Mouse (Mus musculus) kidney, postnatal 4 days (tissue): ENCODE results near the gene Ugt1a7c.
"Not testable (repeated sequence)": the region's sequence is repeated elsewhere in the genome, so short reads cannot be mapped to it uniquely, and the experiment has no call there.

Source experiments
- DNase-seq, 2 experiments: peaks; one replicate each; pipeline ENCODE4 v3.0.0; 2021; ENCODE audit warnings: mixed read lengths in 2 of 2

Ugt1a7c gene

GRCm38 (mm10) chr1:88225301-88225700 is 130.4 kb downstream of the Ugt1a7c start:
- DNase-seq: not testable (repeated sequence)

GRCm38 (mm10) chr1:88225741-88226140 is 130.9 kb downstream of the Ugt1a7c start:
- peak in 1 of 2 experiments; percentile 3 for DNase-seq

- peak; percentile 3 to 6 for DNase-seq
Observed at GRCm38 (mm10) chr1:88226670-88227379, 132.0 kb downstream of the Ugt1a7c start, which contains the start of gene Mroh2a. Gene Mroh2a, plus strand, starts transcription at chr1:88226986.

DNA sequence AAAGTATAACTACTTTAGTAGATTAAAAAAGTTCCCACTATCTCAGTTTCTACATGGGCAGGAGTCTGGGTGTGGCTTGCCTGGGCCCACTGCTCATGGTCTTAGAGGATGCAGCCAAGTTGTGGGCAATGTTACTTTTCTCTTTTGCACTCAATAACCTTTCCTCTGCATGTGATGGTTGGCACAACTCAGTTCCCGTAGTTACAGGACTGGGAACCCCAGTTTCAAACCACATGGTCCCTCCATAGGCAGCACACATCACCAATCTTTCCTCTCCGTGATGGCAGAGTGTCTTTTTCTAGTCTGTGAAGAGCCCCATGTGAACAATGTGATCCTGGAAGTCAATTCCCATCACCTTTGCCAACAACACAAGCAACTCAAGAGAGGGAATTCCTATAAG is 132.6 kb downstream of the Ugt1a7c start:
- no peak for DNase-seq

DNA sequence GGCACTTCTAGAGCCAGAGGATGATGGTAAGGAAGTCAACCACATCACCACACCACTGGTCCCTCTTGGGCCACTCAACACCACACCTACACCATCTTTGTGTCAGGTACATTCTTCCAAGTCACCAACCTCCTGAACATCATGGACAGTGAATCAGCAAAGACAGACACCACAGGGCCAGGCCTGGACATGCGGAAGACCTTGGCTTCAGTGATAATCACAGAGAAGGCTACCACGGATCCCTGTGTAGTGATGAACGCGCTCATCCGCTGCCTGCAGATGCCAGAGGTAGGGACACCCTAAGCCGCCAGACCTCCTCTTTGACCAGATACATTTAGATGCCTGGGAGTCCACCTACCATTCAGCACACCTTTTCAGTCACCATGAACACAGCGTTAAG is 133.3 kb downstream of the Ugt1a7c start:
- peak; percentile 5 to 8 for DNase-seq

DNA sequence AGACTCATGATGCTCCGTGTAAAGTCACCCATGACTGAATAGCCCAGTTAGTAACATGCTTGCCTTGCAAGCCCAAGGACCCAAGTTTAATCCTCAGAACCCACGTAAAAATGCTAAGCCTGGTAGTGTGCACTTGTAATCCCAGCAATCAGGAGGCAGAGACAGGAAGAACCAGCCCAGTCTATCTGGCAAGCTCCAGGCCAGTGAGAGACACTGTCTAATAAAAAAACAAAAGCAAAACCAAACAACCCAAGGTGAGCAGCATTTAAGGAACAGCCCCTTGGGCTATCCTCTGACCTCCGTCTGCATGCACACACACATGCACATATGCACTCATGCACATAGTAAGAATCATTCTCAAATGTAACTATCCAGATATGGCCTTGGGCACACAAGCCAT is 134.7 kb downstream of the Ugt1a7c start:
- DNase-seq: no peak

DNA sequence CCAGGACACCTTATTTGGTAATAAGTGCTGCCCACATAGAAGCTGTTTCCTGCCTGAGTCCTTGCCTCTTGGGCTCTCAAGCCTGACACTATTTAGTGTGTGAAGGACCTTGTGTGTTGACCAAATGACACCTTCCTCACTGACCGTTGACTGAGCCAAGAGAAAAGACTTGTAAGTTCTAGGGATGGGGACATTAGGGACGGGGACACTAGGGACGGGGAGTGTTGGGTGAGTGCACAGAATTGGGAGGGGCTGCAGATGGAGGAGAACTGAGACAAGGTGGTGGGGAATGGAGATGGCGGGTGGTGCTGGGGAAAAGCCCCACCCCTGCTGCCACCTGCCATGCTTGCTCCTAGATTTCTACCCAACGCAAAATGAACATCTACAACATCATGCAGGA is 135.1 kb downstream of the Ugt1a7c start:
- peak in 1 of 2 experiments; percentile 3 for DNase-seq

DNA sequence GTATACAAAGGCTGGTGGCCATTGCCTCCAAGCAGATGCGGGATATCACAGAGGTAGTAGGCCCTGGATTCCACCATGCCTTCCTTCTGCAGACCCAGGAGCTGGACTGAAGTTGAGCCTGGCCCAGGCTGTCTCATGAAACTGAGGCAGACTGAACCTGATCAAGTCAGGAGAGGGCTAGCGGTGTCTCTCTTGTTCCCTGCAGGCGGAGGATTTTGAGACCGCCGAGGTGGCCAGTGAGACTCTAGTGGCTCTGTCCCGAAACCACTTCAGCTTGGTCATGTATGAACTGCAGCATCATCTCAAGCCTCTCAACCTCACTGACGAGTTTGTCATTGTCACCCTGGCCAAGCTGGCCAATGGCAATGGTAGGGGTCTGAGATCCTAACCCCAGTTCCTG is 135.6 kb downstream of the Ugt1a7c start:
- DNase-seq: peak in 1 of 2 experiments; percentile 4

GRCm38 (mm10) chr1:88230981-88231802 is 136.3 kb downstream of the Ugt1a7c start:
- DNase-seq: no peak

- DNase-seq: peak in 1 of 2 experiments; percentile 4
Observed at GRCm38 (mm10) chr1:88231803-88232499, 137.1 kb downstream of the Ugt1a7c start.

DNA sequence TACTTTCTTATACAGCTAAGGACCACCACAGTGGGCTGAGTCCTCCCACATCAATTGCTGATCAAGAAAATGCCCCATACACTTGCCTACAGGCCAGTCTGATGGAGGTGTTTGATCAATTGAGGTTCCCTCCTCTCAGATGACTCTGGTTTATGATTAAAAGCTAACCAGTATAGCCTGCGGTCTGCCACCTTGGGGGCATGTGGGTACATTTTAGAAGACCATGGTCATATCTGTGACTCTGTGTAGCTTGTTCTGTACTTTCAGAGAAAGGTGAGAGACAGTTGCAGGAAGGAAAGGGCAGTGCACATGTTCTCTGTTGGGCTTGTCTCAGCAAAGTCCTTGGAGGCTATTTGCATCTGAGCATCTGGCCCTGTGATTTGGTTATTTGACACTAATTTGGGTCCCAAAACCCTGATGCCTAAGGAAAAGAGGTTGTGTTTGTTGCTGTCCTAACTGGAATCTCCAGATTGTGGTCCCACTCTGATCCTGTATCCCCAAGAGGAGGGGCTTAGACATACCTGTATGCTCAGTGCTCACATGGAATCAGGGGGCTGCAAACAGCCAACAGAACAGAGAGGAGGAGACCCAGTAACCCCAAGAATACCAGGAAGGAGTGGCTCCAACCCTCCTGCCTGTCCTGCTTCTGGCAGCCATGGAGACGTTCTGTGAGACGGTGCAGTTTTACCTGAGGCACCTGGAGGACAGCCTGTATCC is 138.0 kb downstream of the Ugt1a7c start:
- no peak for DNase-seq

- peak in 1 of 2 experiments; percentile 10 for DNase-seq
Observed at GRCm38 (mm10) chr1:88233421-88234247, 138.8 kb downstream of the Ugt1a7c start.

DNA sequence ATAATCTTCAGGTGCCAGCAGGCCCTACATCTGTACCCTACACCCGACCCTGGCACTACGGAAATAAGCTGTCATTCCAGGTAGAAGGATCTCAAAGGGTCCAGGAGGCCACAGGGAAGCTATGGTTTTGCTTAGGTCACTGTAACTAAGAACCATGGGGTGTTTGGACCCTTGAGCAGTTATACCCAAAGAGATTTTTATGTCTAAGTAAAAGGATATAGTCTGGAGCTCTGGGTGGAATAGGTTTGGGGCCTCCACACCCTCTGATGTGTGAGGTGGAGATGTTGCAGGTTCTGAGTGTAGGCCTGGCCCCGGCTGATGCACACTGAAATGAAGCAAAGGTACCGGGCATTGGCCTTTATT is 139.4 kb downstream of the Ugt1a7c start:
- no peak for DNase-seq

DNA sequence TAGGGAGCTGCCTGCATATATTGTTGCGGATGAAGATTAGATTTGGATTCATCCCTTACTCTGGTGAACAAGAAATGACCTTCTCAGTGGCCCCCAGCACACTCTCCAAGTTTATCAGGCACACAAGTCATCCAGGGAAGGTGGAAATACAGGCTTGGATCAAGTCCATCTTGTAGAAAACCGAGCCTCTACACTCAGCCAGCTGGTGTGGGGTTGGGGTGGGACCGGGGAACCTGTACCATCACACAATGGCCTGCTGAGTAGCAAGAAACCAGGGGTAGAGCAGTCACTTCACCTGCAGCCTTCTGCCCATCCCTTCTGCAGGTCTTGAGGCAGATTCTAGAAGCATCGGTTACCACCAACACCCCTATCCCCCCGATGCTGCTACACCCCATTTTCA is 139.8 kb downstream of the Ugt1a7c start:
- no peak for DNase-seq

GRCm38 (mm10) chr1:88235046-88235893 is 140.4 kb downstream of the Ugt1a7c start:
- no peak for DNase-seq

DNA sequence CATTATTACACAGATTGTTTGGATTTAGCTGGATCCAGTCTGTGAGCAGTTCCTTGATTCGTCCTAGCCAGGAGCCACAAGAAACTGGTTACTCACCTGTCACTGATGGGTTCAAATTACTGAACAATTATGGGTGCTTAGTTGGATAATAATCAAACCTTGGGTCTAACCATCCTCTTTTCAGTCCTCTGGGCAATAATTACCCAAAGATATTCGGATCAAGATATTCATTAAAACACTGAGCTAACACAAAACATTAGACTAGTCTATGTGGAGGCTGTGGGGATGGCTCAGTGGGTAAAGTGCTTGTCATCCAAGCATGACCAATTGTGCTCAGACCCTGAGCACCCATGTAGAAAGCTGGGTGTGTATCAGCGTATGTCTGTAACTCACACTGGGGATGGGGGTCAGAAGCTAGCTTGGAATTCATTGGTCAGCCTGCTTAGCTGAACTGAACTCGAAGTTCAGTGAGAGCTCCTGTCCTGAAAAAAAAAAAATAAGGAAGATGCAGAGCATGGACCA is 141.1 kb downstream of the Ugt1a7c start:
- peak in 1 of 2 experiments; percentile 49 for DNase-seq

- no peak for DNase-seq
Observed at GRCm38 (mm10) chr1:88237311-88237710, 142.4 kb downstream of the Ugt1a7c start.

DNA sequence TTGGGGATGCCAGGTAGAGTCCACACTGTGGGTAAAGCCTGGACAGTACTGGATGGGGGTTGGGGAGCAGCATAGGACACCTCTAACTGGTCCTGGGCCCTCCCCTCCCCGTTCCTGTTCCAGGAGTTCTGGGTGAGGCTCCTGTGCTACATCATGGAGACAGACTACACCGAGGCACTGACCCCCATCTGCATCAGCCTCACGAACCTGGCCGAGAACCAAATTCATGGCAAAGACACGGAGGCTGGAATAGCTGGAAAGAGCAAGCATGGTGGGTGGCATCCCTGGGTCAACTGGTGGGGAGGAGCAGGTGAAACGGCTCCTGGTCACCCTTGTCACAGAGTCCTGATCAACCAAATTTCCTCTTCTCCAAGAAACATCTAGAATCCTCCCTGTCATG is 143.9 kb downstream of the Ugt1a7c start:
- DNase-seq: no peak

GRCm38 (mm10) chr1:88240072-88240471 is 145.2 kb downstream of the Ugt1a7c start:
- DNase-seq: no peak

- DNase-seq: no peak
Observed at GRCm38 (mm10) chr1:88240579-88240978, 145.7 kb downstream of the Ugt1a7c start.

GRCm38 (mm10) chr1:88243861-88244260 is 149.0 kb downstream of the Ugt1a7c start:
- DNase-seq: no peak
